Mouse (Mus musculus) adrenal gland, postnatal 25 days (tissue): ENCODE results near the gene Cpeb1. TPM values are rescaled to one million over a fixed set of nuclear protein-coding genes. Genes with fewer than 3 reads are reported as not detected.
A peak's percentile ranks its signal among the peaks of the same experiment; 100 is the strongest.

Source experiments
- DNase-seq: peaks from one replicate; pipeline ENCODE4 v3.0.0; 2021; ENCODE audit warnings: mixed read lengths
- total RNA-seq: library from RNA; stranded (reverse); gene quantifications from 2 replicates; pipeline ENCODE4 v1.2.3, GENCODE M21; 2021

Gene Cpeb1
- total RNA-seq, 1 experiment from 2014 or later = 39.0 TPM

DNA sequence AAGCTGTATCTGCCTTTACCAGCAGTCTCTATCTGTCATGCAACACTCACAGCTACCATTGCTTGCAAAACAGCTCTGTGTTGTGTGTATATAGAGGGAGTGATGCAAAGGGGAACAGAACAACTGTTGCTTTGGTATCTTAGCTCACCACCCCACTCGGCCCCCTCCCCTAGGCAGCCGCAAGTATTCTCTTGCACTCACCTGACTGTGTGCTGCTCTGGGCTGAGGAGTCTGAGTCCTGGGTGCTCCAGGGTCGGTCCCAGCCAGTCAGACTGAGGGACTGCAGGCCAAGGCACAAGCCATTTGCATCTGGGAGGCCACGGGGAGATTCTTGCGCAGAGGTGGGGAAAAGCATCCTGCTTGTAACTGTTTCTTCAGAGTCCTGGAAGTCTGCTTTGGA is 83.5 kb downstream of the Cpeb1 start:
- DNase-seq = no peak

DNA sequence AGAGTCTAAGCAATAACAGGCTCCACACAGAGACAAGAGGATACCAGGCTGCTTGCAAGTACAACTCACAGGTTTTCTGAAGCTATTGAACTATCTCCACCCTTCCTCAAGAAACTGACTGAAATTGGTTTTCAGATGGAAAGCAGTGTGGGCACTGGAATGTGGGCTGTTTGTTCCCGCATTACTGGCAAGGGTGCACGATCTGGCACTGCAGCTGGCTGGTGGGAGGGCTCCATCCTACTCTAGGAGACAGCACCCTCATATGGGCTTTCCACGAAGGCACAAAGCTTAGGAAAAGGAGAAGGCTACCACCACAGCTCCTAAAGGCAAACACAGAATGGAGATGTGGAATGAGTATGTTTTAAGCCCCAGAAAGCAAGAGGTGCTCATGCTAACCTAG is 85.5 kb downstream of the Cpeb1 start:
- DNase-seq = no peak

DNA sequence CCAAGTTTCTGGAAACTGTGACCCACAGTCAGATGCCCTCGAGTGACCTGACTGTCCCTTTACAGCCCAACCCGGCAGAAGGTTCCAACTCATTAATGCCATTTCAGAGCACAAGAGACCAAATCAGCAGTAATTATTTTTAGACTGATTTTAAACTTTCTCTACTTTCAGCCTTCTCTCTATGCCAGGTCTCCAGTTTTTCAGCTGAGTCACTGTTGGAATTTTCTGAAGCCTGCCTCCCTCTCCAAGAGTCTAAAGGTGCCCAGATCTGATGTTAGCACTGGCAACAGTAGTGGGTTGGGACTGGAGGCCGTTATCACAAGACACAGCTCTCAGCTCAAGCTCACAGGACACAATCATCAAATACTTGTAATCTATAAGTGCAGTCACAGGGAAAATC is 87.3 kb downstream of the Cpeb1 start:
- no peak for DNase-seq

DNA sequence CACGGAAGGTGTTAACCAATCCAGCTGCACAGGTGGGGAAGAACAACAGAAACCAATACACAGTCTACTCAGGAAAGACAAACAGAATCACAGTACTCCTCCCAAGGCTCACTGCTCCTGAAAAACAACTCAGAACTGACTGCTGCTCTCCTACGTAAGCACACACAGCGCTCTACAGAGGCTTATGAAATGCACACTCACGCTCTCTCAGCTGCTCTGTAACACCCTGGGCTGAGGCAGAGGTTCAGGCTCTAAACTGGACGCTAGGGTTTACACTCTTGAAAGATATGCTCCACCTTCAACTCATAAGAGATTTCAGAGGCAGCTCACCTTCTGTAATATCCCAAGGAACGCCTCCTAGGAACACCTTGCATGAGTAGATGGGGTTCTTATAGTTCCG is 98.3 kb downstream of the Cpeb1 start:
- no peak for DNase-seq

DNA sequence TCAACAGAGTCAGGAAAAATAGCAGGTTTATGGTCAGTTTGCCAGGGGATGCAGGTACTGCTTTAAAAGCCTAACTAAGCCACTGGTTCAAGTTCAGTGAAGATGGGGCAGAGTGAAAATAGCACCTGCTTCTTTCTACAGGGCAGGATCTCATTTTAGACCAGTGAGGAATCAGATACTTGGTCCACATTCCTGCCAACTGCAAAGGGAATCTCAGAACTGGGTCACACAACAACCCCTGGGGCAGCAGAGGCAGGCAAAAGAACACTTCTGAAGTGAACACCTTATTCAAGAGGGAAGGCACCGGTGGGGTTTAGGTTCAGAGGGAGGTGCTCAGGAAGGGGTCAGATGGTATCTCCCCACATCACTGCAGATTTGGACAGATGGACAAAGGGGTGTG is 98.9 kb downstream of the Cpeb1 start:
- no peak for DNase-seq

DNA sequence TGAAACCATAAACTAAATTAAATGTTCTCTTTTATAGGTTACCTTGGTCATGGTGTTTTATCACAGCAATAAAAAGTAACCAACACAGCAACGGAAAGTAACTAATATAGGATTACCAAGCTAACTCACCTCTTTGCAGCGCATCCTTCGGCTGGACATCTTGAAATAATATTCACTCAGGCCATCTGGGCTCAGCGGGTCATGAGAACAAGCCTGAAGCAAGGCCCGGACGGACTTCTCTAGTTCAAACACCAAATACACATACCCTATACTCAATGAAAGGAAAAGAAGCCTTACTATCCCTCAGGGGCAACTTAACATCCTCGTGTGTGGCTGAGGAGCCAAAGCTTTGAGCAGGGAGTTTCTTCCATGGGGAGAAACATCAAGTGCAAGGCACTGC is 99.5 kb downstream of the Cpeb1 start:
- no peak for DNase-seq

DNA sequence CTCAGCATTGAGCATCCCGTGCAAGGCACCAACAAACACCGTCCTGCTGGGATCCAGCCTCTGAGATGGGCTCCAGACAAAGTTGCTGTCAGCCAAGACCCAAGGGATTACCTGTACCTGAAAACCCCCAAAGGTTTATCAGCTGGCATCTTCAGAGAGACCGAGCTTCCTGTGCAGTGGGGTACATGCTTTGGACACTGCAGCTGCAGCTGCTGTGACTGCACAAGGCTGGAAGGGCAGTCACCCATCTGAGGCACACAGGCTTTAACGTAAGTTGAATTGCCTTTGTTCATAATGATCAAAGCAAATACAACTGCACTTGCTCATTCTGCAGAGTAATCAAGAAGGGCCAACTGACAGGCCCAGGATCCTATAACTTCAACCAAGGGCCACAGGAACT is 103.4 kb downstream of the Cpeb1 start:
- DNase-seq = no peak

DNA sequence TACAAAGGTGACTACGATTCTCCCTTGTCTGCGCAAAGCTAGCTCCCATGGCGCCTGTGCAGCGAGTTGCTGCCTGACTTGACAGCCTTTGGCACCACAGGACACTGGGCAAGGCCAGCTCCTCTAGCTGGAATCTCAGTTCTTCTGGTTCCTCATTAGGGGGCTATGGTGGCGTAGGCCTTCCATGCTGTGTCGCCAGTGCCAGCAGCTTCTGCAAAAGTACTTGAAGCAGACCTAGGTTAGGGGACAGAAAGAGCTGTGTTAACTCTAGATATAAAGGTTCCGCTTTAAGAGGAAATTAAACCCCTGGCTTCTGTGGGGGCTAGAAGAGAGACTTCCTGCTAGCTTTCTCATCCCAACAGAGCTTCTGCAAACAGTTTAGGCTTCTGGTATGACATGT is 107.1 kb downstream of the Cpeb1 start:
- DNase-seq = no peak

DNA sequence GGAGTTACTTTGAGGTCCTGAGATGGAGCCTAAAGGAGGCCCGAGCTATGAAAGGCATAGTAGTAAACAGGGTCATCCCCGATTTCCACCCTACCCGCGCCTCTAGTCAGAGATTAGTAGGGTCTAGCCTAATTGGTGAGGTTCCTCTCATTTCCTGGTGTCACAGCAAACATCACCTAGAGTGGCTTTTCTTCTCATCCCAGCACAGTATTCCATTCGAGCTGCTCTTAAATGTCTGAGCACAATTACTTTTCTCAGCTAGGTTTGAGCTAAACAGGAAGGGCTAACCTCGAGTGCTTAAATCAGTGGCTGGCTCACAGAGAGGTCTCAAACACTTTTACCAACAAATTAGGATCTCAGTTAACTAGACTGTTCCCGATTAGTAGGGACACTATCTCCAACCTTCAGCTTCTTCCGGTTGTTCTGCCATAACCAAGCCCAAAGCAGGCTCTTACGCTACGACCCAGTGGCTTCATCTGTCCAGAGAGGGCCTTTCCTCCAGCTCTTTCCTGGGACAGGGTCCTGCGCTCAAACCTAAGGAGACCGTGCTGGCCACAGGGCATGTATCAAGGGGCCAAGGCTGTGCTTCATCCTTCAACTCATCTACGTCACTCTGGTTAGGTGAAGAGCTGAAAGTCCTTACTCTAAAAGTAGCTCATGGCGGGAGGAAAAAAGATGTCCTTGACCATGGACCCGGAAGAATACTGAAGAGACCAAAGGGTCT is 109.7 kb downstream of the Cpeb1 start:
- no peak for DNase-seq

DNA sequence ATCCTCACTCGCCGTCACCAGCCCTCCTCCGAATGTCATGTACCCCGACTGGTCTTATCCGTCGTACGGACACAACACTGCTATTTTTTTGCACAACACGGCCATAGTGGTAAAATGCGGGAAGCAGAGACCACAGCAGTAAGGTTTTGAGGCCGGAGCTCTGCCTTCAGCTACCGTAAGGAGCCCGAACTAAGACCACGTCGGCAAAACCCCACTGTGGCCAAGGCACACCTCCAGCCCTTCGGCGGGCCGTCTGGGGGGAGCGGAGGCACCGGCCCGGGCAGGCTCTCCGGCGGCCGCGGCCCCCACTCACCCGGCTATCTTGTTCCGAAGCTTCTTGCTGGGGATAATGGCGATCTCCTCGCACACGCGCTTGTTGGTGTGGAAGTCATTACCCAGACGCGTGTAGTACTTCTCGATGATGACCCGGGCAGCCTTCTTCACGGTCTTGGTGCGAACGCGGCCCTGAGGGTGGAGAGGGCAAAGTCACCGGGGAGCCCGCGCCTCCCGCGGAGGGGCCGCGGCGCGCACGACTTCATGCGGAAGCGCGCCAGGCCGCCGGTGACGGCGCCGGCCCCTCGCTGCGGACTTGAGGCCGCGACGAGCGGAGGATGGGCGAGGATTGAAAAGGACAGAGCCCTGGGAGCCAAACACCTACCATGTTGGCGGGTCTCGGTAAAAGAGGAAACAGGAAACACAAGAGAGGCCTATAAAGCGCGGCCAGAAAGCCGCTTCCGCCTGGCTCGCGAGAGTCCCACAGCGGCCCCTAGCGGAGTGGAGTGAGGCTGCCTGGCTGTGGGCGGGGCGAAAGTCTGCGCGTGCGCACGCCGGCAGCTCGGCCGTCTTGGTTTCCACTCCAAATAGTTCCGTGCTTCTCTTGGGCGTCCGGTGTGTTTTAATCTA is 110.5 kb downstream of the Cpeb1 start, which contains the start of gene Rps17:
Gene Rps17 (minus strand): TSS at position 711 of the 903 bp plus-strand sequence.
- peak; percentile 97 for DNase-seq

DNA sequence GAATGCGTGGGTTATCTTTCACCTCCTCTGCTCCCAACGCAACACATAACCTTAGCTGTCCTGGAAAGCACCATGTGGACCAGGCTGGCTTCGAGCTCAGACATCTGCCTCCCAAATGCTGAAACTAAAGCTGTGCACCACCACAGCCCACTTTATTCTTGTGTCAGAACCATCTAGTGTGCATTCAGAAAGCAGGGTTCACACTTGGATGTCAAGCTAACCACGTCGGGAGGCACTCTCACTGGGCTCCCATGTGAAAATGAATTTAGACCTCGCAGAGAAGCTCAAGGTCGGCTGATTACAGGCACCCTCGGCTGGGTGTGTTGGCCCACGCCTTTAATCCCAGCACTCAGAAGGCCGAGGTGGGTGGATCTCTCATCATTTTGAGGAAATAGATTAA is 111.4 kb downstream of the Cpeb1 start:
- no peak for DNase-seq

DNA sequence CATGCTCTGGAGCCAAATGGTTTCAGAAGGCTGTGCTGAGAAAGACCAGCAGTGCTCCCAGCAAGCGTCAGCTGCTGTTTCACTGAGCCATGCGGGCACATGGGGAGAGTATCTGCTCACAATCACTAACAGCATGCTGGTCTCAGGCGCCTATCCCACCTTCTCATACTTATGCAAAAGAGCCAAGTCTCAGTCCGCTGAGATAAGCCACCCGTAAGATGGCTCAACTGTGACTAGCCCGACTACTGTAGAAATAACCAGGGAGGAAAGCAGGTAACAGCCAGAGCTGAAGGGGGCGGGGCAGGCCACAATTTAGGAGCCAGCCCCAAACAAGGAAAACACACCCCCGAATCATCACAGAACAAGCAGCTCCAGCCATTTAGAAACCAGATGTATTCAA is 111.9 kb downstream of the Cpeb1 start:
- DNase-seq = no peak

DNA sequence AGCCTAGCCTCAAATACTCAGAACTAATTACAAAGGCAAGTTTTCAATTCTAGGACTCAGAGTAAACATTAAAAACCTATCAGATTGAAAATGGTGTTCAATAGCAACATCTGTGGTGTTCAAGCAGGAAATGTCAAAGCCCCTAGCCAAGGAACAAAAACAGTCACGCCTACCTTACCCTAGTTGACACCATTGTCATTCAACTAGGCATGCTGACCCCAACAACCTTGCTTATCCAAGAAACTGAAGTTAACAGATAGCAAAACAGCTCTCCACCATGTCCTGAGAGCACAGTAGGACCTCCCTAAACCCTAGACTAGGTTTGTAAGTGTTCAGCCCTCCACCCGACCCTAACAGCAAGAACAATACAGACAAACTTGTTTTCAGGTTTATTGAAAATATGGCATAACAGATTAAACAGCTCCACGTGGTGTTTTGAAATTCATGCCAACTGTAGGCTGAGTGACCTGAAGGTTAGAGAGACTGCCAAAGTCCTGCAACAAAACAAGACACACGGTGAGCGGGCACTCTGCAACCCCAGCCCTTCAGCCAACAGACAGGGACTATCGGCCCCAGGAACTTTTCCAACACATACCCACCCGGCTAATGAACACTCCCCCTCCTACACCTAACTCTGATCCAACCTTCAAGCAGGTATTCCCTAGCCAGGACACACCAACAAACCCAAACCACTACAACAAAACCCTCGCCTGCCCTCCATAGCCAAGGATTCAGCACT is 112.7 kb downstream of the Cpeb1 start:
- no peak for DNase-seq

DNA sequence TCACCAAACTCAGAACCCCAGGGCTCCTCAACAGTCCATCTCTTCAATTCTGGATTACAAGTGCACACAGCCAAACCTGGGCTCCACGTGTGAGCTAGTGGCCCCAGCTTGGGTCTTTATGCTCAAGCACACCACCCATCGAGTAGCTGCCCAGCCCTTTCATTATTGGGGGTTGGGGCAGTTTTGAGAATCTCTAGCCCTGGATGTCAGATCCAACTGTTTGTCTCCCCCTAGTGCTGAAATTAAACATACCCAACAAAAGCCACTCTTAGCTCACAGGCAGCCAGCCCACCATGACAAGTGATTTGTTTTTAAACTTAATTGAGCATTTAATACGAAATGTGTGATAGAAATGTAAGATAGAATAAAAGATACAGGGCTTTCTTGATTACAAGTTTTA is 113.7 kb downstream of the Cpeb1 start:
- DNase-seq = no peak

DNA sequence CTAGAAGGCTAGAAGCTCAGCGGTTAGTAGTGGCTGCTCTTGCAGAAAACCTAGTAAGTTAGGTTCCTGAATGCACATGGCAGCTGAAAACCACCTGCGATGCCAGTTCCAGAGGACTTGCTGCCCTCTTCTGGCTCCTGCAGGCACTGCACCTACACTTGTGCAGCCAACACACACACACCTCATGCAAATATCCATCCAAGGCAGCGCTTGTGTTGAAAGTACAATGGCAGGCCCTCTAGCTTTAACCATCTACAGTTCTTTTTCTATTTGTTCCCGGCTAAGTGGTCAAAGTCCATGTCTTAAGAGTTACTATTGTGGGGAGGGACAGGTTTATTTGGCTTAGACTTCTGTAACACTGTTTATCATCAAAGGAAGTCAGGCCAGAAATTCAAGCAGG is 115.5 kb downstream of the Cpeb1 start:
- DNase-seq = peak; percentile 48

DNA sequence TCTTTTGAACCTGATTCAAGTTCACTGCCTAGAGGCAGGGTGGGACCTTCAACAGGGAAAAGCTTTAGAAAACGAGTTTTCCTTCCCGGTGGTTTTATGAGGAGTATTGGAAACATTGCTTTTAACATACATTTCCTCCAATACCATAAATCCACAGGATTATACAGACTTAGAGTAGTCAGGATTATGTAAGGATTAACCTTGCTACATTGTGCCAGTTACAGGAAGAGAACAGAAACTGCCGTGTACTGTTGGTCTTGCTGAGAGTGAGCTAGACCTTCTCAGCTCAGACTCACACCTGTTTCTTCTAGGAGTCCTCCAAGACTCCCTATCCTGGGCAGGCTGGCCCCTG is 116.8 kb downstream of the Cpeb1 start:
- no peak for DNase-seq

DNA sequence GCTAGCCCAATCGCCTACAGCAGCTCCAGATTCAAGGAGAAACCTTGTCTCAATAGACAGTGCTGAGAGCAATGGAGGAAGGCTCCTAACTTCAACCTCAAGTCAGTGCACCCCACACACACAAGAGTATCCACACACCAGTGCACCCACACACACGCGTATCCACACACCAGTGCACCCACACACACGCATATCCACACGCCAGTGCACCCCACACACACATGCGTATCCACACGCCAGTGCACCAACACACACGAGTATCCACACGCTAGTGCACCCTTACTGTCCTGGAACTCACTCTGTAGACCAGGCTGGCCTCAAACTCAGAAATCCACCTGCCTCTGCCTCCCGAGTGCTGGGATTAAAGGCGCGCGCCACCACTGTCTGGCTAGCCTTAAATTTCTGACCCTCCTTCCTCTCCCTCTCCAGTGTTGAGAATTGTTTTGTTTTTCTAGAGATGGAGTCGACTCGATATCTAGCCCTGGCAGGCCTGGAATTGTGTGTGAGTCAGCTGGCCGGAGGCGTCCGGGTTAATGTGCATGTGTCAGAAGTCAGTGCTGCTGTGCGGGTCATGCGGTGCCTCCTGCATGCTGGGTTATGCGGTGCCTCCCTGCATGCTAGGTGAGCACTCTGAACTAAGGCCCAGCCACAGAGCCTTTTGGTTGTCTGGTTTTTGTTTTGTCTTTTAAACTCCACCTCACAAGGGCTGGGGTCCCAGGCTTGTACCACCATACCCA is 117.3 kb downstream of the Cpeb1 start:
- DNase-seq = peak; percentile 40

DNA sequence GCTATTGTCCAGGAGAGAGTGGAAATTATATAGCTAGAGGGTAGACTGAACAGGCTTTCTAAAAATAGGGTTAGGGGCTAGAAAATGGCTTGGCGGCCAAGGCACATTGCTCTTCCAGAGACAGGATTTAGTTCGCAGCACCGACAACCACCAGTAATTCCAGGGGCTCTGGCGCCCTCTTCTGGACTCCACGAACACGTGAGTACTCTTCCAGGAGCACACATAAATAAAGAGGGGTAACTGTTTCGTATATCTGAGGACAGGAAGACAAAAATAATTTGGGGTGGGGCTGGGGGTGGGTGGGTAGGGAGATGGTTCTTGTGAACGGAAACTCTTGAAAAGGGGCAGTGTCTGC is 118.9 kb downstream of the Cpeb1 start:
- DNase-seq = peak; percentile 54

DNA sequence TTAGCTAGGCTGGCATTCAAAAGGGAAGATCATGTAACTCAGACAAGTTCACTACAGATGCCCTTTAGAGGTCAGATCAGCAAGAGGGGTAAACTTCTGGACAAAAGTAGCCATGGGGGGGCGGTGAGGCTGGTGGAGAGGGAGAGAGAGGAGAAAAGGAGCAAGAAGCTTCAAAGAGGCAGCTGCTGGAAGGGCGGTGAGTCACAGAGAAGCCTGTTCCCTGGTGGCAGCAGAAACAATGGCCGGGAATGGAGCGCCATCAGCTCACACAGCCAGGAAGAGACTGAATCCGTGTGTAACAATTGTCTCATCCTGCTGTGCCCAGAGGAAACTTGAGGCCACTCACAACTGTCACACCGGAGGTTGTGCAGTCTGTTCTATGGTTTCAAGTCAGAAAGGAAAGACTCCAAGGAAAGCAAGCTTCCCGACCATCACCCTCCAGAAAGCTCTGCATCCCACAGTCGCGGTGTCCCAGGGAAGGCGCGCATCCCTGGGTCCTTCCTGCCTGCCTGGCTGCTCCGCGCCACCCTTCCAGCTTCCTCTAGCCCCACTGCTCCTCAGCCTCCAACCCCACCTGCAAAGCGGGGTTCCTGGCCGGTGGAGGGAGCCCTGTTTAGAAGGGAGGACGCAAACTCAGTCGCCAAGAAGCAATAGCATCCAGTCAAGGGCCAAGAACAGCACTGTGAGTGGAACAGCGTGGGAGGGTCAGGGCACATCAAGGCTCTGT is 119.4 kb downstream of the Cpeb1 start:
- DNase-seq = peak; percentile 35

DNA sequence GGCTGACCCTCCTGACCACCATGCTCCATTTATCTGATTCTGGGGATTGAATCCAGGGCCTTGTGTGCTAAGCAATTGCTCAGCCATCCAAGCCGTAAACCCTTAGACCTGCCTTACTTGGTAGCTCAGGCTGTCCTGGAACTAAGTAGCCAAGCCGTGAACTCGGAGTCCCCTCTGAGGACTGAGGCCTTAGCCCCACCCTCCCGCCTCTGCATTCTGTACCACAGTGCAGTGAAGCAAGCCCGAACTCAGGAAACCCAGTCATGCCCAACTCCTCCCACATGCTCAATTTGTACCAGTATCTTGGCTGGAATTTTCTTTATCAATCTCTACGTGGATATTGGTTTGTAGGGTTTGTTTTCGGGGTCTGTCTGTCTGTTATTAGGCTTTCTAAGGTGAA is 123.4 kb downstream of the Cpeb1 start:
- no peak for DNase-seq

DNA sequence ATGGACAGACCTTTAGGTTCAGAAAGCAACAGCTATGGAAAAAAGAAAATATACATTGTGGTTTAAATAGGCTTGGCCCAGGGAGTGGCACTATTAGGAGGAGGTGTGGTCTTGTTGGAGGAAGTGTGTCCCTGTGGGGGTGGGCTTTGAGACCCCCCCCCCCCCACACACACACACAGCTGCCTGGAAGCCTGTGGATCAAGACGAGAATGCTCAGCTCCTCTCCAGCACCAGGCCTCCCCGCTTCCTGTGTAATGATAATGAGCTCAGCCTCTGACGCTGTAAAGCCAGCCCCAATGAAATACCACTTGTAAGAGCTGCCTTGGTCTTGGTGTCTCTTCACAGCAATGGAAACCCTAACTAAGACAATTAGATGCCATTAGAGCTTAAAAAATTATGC is 124.5 kb downstream of the Cpeb1 start:
- DNase-seq = no peak

DNA sequence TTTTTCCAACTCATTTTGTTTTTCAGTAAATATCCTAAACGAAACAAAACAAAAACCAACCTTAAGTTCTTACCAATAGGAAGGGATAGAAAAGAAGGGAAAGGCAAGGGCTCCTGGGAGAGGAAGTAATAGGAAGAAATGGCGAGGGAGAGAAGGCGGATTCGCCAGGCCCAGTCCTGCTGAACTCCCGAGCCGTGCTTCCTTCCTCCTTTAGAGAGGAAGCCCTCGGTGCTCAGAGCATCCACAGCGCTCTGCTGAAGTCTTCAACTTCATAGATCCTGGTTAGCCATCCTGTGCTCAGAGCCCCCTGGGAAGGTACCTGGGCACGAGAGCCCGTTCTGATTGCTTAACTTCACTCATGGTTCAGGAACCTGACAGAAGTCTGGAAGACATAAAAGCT is 127.6 kb downstream of the Cpeb1 start:
- DNase-seq = no peak
